Mouse (Mus musculus): ENCODE measurements around the gene Ubl4b.

GRCm38 (mm10) chr3:107520931-107521330 is 33.9 kb downstream of the Ubl4b start:
- TF ChIP-seq CTCF (IDR thresholded peaks at IDR 0.05; ENCODE audit: low read depth, low read length), result no peak
- TF ChIP-seq GATA2 (IDR thresholded peaks at IDR 0.05; ENCODE audit: borderline replicate concordance, low read depth, low read length), result no peak
- no peak for TF ChIP-seq GATA1 (IDR thresholded peaks at IDR 0.05; ENCODE audit: borderline replicate concordance, low read length)
- TF ChIP-seq TAL1 (conservative IDR thresholded peaks at IDR 0.05; ENCODE audit: low read depth, low read length), result no peak
- TF ChIP-seq POLR2AphosphoS5 (IDR thresholded peaks at IDR 0.05; ENCODE audit: insufficient replicate concordance, low read depth, low read length), result no peak
